Mouse (Mus musculus) ES-E14 (cell line): ENCODE measurements at regions not wholly inside any gene's neighbourhood (a gene's known extent, or its start where the extent isn't known, plus 50 kb on each side); places are given as distances from the start of the nearest gene placed in this dataset.

Experiments used
- CHD2 ChIP-seq: IDR thresholded peaks from 2 replicates; pipeline ENCODE4 v1.6.1; 2014; ENCODE audit warnings: mild to moderate bottlenecking, low read depth, low read length, inconsistent platforms
- HCFC1 ChIP-seq: IDR thresholded peaks from 2 replicates; pipeline ENCODE4 v1.6.1; 2012; ENCODE audit warnings: low read length, inconsistent platforms, borderline replicate concordance; ENCODE audit not compliant: insufficient read depth
- MAFK ChIP-seq: IDR thresholded peaks from 2 replicates; pipeline ENCODE4 v1.6.1; 2014; ENCODE audit warnings: mild to moderate bottlenecking, low read depth, low read length, inconsistent platforms; ENCODE audit not compliant: insufficient read depth

DNA sequence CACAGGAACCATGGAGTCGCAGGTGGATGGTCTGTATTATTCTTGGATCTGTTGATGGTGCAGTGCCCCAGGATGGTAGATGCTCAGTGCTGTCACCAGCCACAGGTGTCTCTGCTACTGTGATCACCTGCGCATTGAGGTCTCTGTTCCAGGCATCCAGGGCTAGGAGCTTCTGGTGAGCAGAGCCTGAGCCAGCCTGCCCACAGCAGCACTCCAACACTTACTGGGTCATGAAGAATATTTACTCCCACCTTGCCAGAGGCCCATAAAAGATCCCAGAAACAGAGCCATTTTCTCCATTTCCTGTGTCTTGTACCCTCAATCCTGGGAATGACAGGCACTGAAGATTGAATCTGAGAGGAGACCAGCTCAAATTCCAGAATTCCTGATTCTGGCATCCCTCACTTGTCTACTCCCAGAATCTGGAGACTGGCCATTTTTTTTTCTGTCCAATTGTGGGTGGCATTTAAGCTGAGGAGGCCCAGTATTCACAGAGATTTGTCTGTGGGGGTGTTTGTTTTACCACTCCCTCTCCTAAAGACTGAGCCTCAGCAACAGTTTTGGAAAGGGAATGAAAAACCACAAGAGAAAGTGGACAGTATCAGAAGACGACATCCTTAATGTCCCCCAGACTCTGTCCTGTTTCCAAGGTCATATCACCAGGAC, 322.1 kb upstream of the Rnf32 start:
- TF ChIP-seq MAFK (no peak), CHD2 (no peak), HCFC1 (no peak)
